13 mouse cellular contexts compared by ENCODE assay signal in the genomic region with DNA sequence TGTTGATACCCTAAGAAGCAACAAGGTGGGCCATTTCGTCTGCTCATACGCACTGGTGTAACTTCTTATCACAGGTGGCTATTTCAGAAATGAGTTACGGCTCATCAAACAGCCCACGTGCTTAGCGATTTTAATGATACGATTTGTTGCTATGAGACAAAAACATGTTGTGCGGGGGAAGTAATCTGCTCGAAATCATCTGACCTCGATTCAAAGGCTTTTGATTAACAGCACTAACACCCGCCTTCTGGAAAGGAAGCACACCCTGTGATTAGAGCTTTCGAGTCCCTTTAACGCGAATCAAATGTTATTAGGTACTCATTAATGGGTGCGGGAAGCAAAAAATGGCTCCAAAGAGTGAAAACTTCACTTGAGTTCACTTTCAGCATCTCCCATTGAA. TPM values are rescaled to one million over a fixed set of nuclear protein-coding genes. Genes with fewer than 3 reads are reported as not detected.
DNase-seq lines count a peak whose midpoint lies in the region; ATAC-seq and TF ChIP-seq lines count a peak whose summit lies in the region.
"Had no signal": no experiment of that assay in that cellular context is flagged by ENCODE, and none has a peak within 500 bp of the region (broad histone marks: within the 10 kb centered on the region; RNA-seq: fewer than 3 reads in every experiment).

No protein-coding gene starts in this region.

- no peak overlapping the region for H3K27ac ChIP-seq in hindbrain, postnatal 0 days
- no peak overlapping the region for H3K27ac ChIP-seq in hindbrain, embryonic 16.5 days (ENCODE audit: low read depth, low read length)
- peak overlapping the region; percentile 74; the same call in 1 of the 2 replicates for H3K27ac ChIP-seq in midbrain, embryonic 14.5 days (replicated peaks; ENCODE audit: low read depth, low read length)
- H3K27ac ChIP-seq in midbrain, embryonic 10.5 days (replicated peaks) = no peak overlapping the region
- peak overlapping the region; percentile 41 for H3K27ac ChIP-seq in forebrain, embryonic 16.5 days (ENCODE audit: low read length)
- H3K27ac ChIP-seq: left cerebral cortex, adult 2 months had no signal

- peaks cover 21% of the 10 kb centered on the region for H3K4me1 ChIP-seq in hindbrain, postnatal 0 days (ENCODE audit: insufficient read depth, low read length)
- H3K4me1 ChIP-seq in hindbrain, embryonic 16.5 days (ENCODE audit: control insufficient read depth, insufficient read depth, low read depth, low read length) = peaks cover 23% of the 10 kb centered on the region
- H3K4me1 ChIP-seq in midbrain, embryonic 14.5 days (ENCODE audit: control insufficient read depth, insufficient read depth, low read length) = peaks cover 23% of the 10 kb centered on the region
- peaks cover 46% of the 10 kb centered on the region for H3K4me1 ChIP-seq in midbrain, embryonic 10.5 days
- H3K4me1 ChIP-seq in forebrain, embryonic 16.5 days (replicated peaks; ENCODE audit: control insufficient read depth, insufficient read depth, low read length) = peaks cover 30% of the 10 kb centered on the region

- 53% methylated on average over 14 of the region's 14 CpGs for WGBS in hindbrain, postnatal 0 days
- WGBS in hindbrain, embryonic 16.5 days = 62% methylated on average over 14 of the region's 14 CpGs
- WGBS in midbrain, embryonic 14.5 days = 83% methylated on average over 14 of the region's 14 CpGs
- WGBS in midbrain, embryonic 10.5 days = 89% methylated on average over 14 of the region's 14 CpGs
- 20% methylated on average over 14 of the region's 14 CpGs for WGBS in forebrain, embryonic 16.5 days

- H3K4me3 ChIP-seq in hindbrain, postnatal 0 days (ENCODE audit: low read length) = no peak overlapping the region
- H3K4me3 ChIP-seq in hindbrain, embryonic 16.5 days (ENCODE audit: low read length) = no peak overlapping the region
- no peak overlapping the region for H3K4me3 ChIP-seq in midbrain, embryonic 14.5 days (replicated peaks; ENCODE audit: low read depth, low read length)
- H3K4me3 ChIP-seq in midbrain, embryonic 10.5 days = no peak overlapping the region
- no peak overlapping the region for H3K4me3 ChIP-seq in forebrain, embryonic 16.5 days (replicated peaks; ENCODE audit: low read length)
- H3K4me3 ChIP-seq: intestine, embryonic 15.5 days; left cerebral cortex, adult 2 months; midbrain, embryonic 12.5 days had no signal

- no peaks in the 10 kb centered on the region for H3K36me3 ChIP-seq in hindbrain, postnatal 0 days (ENCODE audit: insufficient read depth, low read length)
- H3K36me3 ChIP-seq in hindbrain, embryonic 16.5 days (ENCODE audit: control insufficient read depth, insufficient read depth, low read length) = no peaks in the 10 kb centered on the region
- no peaks in the 10 kb centered on the region for H3K36me3 ChIP-seq in midbrain, embryonic 14.5 days (ENCODE audit: control insufficient read depth, insufficient read depth, low read length)
- H3K36me3 ChIP-seq in midbrain, embryonic 10.5 days = peaks cover 16% of the 10 kb centered on the region
- no peaks in the 10 kb centered on the region; the same call in 1 of the 2 replicates for H3K36me3 ChIP-seq in forebrain, embryonic 16.5 days (ENCODE audit: control insufficient read depth, insufficient read depth)
- H3K36me3 ChIP-seq: midbrain, embryonic 12.5 days had no signal

- no peak for TF ChIP-seq CTCF in hindbrain, postnatal 0 days (IDR thresholded peaks at IDR 0.05; ENCODE audit: low read depth)

- no peak for ATAC-seq in hindbrain, postnatal 0 days
- ATAC-seq in hindbrain, embryonic 16.5 days = no peak
- no peak for ATAC-seq in midbrain, embryonic 14.5 days (ENCODE audit: low FRiP score, low TSS enrichment)
- ATAC-seq in forebrain, embryonic 16.5 days = no peak
- ATAC-seq in granulocyte monocyte progenitor cell, adult 5-6 weeks (replicated peaks; ENCODE audit: poor library complexity, severe bottlenecking) = no peak
- ATAC-seq: intestine, embryonic 15.5 days; lung, postnatal 0 days had no signal

- H3K9me3 ChIP-seq in hindbrain, postnatal 0 days (ENCODE audit: low read length) = no peaks in the 10 kb centered on the region
- H3K9me3 ChIP-seq in hindbrain, embryonic 16.5 days (ENCODE audit: control insufficient read depth, low read length) = no peaks in the 10 kb centered on the region
- H3K9me3 ChIP-seq in midbrain, embryonic 14.5 days (ENCODE audit: control insufficient read depth, low read length) = no peaks in the 10 kb centered on the region
- H3K9me3 ChIP-seq in midbrain, embryonic 10.5 days (replicated peaks) = no peaks in the 10 kb centered on the region
- H3K9me3 ChIP-seq in forebrain, embryonic 16.5 days (ENCODE audit: control insufficient read depth, low read length) = no peaks in the 10 kb centered on the region
- H3K9me3 ChIP-seq: intestine, embryonic 15.5 days; midbrain, embryonic 12.5 days had no signal

- peak; percentile 36 for DNase-seq in hindbrain, postnatal 0 days (ENCODE audit: low spot score)
- DNase-seq in midbrain, embryonic 14.5 days = no peak
- no peak for DNase-seq in midbrain, embryonic 10.5 days (ENCODE audit: low spot score)
- peak; percentile 78 for DNase-seq in retina, postnatal 1 day
- no peak for DNase-seq in cerebellum, adult 9-10 months
- DNase-seq: cerebellum, adult 9-11 months had no signal

- no peak overlapping the region for H3K9ac ChIP-seq in hindbrain, postnatal 0 days (replicated peaks; ENCODE audit: low read length)
- no peak overlapping the region for H3K9ac ChIP-seq in hindbrain, embryonic 16.5 days (ENCODE audit: low read depth, low read length)
- no peak overlapping the region for H3K9ac ChIP-seq in midbrain, embryonic 14.5 days (replicated peaks; ENCODE audit: low read length)
- no peak overlapping the region for H3K9ac ChIP-seq in forebrain, embryonic 16.5 days (replicated peaks; ENCODE audit: low read depth, low read length)
- H3K9ac ChIP-seq: intestine, embryonic 15.5 days; midbrain, embryonic 12.5 days had no signal

- no peak overlapping the region for H3K4me2 ChIP-seq in hindbrain, postnatal 0 days (ENCODE audit: low read depth, low read length)
- no peak overlapping the region for H3K4me2 ChIP-seq in hindbrain, embryonic 16.5 days (ENCODE audit: low read length)
- no peak overlapping the region for H3K4me2 ChIP-seq in midbrain, embryonic 14.5 days (ENCODE audit: low read length)
- H3K4me2 ChIP-seq in forebrain, embryonic 16.5 days (ENCODE audit: low read length) = no peak overlapping the region
- H3K4me2 ChIP-seq: intestine, embryonic 15.5 days; midbrain, embryonic 12.5 days had no signal

- H3K27me3 ChIP-seq in hindbrain, postnatal 0 days (ENCODE audit: insufficient read depth, low read length) = no peaks in the 10 kb centered on the region
- H3K27me3 ChIP-seq in hindbrain, embryonic 16.5 days (replicated peaks; ENCODE audit: control insufficient read depth, insufficient read depth, low read length) = no peaks in the 10 kb centered on the region
- H3K27me3 ChIP-seq in midbrain, embryonic 14.5 days (ENCODE audit: control insufficient read depth, insufficient read depth, low read length) = no peaks in the 10 kb centered on the region
- H3K27me3 ChIP-seq in midbrain, embryonic 10.5 days (ENCODE audit: low read depth, poor library complexity, severe bottlenecking) = no peaks in the 10 kb centered on the region
- H3K27me3 ChIP-seq in forebrain, embryonic 16.5 days (replicated peaks; ENCODE audit: control insufficient read depth, insufficient read depth, low read length) = no peaks in the 10 kb centered on the region
- H3K27me3 ChIP-seq: intestine, embryonic 15.5 days; midbrain, embryonic 12.5 days had no signal

RNA-seq across cellular contexts. Expression of gene Traf3ip2, which starts 18.9 kb away (rescaled TPM):
- 5.3 and 9.6 TPM in 2 replicates for total RNA-seq in hindbrain, postnatal 0 days (2014; rRNA removed)
- 5.7 and 6.2 TPM in 2 replicates for polyA plus RNA-seq in hindbrain, postnatal 0 days (2015; fragmentation: Nextera tagmentation; extraction: Ambion mirVana)
- polyA plus RNA-seq in hindbrain, embryonic 16.5 days (2015; fragmentation: Nextera tagmentation; extraction: Ambion mirVana) = 6.7 and 8.0 TPM in 2 replicates
- polyA plus RNA-seq in midbrain, embryonic 14.5 days (2014; fragmentation: Nextera tagmentation; extraction: Ambion mirVana) = 5.4 and 6.8 TPM in 2 replicates
- polyA plus RNA-seq in midbrain, embryonic 10.5 days (2016; fragmentation: Nextera tagmentation; extraction: Ambion mirVana) = 5.5 and 9.5 TPM in 2 replicates
- 6.3 and 6.9 TPM in 2 replicates for polyA plus RNA-seq in forebrain, embryonic 16.5 days (2015; fragmentation: Nextera tagmentation; extraction: Ambion mirVana)
- 2.5 and 9.6 TPM in 2 replicates for total RNA-seq in granulocyte monocyte progenitor cell, adult 5-6 weeks (2014; fragmentation: Nextera tagmentation)
- total RNA-seq in granulocyte monocyte progenitor cell, adult 5-6 weeks (2017) = 2.9 and 8.5 TPM in 2 replicates

Comparison
In these comparisons a context has a peak if more than half of its experiments do, and no peak if none do; other contexts are left out.
1. H3K27ac ChIP-seq: peak in midbrain, embryonic 14.5 days (single experiment) and forebrain, embryonic 16.5 days (single experiment); none in hindbrain, postnatal 0 days (single experiment), hindbrain, embryonic 16.5 days (single experiment) and midbrain, embryonic 10.5 days (single experiment).
2. DNase-seq: peak in hindbrain, postnatal 0 days (single experiment) and retina, postnatal 1 day (single experiment); none in midbrain, embryonic 14.5 days (single experiment), midbrain, embryonic 10.5 days (single experiment) and cerebellum, adult 9-10 months (single experiment).